Mouse (Mus musculus): ENCODE results near the gene 5330417H12Rik.

Gene 5330417H12Rik

GRCm38 (mm10) chr7:107625061-107625460, at the start of gene 5330417H12Rik:
TSS of gene 5330417H12Rik (minus strand) at chr7:107625161.
- DNase-seq = no peak

DNA sequence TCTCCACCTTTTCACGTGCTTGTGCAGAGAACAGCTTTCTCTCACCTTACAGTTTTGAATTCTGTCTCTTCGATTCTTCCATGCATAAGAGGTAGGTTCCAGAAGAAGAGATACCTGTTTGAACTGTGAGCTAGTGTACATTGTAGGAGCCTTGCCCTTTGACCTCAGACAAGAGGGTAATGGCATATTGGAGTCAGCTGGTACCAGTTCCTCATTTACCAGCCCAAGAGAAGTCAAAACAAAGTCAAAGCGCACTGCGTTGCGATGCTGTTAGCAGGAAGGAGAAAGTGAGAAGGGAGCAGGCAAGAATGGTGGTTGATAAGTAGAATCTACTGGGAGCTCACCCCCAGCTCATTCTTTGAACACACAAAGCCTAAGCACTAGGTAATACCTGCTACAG, 43.6 kb upstream of the 5330417H12Rik start:
- no peak for DNase-seq

GRCm38 (mm10) chr7:107666262-107666902, 41.4 kb upstream of the 5330417H12Rik start:
- DNase-seq = peak; percentile 25 to 48

DNA sequence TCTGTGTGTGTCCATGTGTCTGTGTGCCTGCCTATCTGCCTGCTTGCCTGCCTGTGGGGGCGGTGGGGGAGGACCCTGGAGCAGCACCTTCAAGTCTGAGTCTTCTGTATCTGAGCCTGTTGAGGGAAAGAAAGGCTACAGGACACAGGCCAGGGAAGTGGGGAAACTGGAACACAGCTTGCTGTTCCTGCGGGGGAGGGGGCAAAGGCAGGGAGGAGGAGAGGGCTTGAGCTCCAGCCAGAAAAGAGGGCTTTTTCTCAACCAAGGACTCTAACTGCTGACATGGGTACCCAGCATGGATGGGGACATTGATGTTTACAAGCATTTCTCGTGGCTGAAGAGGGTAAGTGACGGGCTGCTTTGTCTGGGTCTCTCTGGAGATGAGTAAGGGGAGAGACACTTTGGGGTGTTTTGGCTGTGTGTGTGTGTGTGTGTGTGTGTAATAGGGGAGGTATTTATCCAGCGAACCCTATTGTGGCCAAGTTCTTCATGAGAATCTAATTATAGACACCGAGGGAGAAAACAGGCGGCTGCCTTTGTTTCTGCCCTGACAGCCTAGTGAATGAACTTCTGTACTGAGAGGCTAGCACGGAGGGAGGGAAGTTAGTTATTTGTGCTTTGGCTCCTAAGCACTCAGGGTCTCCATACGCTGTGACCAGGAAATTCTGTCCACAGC, 40.8 kb upstream of the 5330417H12Rik start:
- DNase-seq = peak; percentile 58 to 67

DNA sequence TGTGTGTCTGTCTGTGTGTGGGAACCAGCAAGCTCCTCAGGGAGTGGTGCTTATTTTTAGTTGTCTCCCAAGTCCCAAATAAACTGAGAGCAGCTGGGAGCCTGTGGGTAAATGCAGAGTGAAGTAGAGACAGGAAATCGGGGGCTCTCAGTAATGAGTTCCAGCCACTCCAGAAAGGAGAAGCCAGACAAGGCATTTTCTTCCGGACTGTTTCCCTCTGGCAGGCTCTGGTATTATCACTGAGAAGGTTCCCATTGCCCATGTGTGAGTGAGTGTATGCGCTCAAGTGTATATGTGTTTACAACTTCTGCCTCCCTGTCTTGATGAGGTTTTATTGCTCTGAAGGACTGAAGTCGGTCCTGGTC, 40.2 kb upstream of the 5330417H12Rik start:
- no peak for DNase-seq

GRCm38 (mm10) chr7:107664063-107665056, 39.4 kb upstream of the 5330417H12Rik start:
- peak; percentile 81 to 88 for DNase-seq

GRCm38 (mm10) chr7:107663621-107664020, 38.7 kb upstream of the 5330417H12Rik start:
- DNase-seq = no peak

- no peak for DNase-seq
Observed at GRCm38 (mm10) chr7:107661843-107662281, 36.9 kb upstream of the 5330417H12Rik start.

- peak; percentile 68 to 81 for DNase-seq
Observed at GRCm38 (mm10) chr7:107661189-107661842, 36.4 kb upstream of the 5330417H12Rik start.

DNA sequence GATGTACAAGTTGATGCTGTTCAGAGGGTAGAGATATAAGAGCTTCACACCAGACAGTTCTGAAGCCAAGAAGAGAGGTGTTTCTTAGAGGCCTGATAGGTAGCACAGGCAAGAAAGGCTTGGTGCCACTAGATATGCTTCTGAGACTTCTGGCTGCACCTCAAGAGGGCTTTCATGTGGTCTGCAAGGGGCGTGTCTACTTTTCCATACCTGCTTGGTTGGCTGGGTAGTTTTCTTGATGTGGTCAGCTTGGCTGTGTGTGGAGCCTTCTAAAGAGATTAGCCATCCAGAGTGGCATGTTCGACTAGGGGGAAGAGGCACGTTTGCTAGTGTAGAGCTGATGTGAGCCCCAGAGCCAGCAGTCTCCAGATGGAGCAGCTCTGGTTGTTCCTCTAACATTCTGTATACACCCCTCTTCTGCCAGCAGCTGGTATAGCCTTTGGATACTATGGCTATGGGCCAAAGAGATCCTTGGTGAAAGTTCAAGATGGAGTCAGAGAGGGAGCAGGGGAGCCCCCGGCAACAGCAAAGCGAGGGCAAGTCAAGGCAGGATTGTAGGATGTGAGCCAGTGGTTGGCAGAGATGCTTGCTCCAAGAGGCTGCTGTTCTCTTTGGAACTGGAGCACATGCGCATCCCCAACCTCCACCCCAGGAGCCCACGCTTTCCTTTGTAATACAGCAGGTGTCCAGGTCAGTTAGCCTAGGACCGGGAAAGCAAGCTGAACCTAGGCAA, 34.4 kb upstream of the 5330417H12Rik start:
- DNase-seq = peak in 1 of 2 experiments; percentile 38

GRCm38 (mm10) chr7:107656451-107656850, 31.5 kb upstream of the 5330417H12Rik start:
- DNase-seq = no peak

DNA sequence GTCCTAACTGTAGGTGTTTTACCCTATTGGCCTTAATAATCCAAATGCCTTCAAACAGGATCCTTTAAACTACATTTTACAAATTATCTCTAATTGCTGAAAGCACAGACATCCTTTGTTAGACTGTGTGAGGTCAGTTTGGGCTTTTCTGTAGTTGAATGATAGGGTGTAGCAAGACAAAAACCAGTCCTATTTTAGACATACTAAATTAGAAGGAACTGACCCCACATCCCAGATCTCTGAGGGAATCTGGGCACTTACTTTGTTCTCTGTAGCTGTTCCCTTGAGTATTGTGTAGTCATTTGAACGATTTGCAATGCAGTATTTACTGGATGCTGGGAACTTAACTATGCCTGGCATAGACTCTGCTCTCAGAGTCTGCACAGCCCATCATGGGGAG, 26.9 kb upstream of the 5330417H12Rik start:
- no peak for DNase-seq

GRCm38 (mm10) chr7:107649990-107650389, 25.0 kb upstream of the 5330417H12Rik start:
- DNase-seq = no peak

GRCm38 (mm10) chr7:107648937-107649688, 24.2 kb upstream of the 5330417H12Rik start:
- no peak for DNase-seq

GRCm38 (mm10) chr7:107644987-107645386, 20.0 kb upstream of the 5330417H12Rik start:
- no peak for DNase-seq

DNA sequence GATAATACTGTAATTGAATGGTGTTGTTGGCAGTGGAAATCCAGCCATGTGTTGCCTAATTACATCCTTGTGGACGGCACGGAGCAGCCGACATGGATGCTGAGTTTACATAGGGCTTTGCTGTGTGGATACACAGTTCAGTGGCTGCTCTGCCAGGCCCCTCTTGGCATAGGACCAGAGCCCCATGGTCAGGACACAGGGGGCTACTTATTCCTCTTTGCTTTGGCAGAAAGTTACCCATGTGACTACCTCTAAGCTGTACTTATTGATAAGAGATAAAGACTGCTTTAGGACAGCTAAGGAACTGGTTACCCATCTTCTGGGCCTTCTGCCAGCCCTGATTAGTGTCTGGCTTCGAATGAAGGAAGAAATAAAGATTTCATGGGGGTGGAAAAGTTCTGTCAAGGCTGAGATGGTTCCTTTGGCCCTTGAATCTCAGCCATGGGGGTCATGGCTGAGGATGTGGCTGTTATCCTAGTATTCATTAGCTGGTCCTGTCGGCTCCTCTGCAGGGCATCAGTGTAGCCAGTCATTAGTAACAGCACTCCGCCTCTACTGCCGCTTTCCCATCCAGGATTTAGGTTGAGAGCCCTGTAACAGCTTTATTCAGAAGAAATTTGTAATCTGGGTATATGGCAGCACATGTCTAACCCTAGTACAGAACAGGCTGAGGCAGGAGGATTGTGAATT, 17.8 kb upstream of the 5330417H12Rik start:
- DNase-seq = no peak

- no peak for DNase-seq
Observed at GRCm38 (mm10) chr7:107638026-107638425, 13.1 kb upstream of the 5330417H12Rik start.

DNA sequence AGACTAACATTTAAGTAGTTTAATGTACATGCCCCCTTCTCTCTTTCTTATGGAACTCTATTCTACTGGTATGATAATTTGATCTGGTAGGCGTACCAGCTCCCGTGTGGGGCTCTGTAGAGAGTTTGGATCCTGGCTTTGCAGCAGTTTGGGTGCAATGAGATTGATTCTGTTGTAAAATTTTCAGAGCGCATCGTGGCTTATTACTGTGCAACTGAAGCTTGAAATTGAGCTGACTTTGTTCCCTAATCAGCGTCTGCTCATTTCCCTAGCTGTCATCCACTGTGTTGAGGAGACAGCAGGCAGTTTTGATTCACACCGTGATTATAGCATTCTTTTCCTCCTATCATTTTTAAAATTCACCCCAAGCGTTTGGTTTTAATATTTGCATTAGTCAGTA, 12.4 kb upstream of the 5330417H12Rik start:
- DNase-seq = no peak

DNA sequence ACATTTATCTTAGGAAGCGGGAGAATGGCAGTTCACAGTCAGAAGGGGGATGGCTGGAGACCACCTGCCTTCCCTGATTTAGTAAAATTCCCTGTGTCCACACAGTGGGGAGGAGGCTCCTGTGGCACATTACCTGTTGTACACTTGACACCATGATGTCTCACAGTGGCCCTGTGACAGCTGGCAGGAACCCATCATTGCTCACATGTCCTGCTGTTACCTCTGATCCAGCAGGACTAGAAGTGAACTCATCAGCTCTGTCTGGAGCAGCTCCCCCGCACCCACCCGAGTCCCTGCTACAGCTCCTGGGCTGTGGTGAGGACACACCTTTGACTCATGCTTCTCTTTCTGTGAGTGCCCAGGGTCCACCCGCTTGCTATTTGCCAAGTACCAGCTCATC, 8.2 kb upstream of the 5330417H12Rik start:
- no peak for DNase-seq

DNA sequence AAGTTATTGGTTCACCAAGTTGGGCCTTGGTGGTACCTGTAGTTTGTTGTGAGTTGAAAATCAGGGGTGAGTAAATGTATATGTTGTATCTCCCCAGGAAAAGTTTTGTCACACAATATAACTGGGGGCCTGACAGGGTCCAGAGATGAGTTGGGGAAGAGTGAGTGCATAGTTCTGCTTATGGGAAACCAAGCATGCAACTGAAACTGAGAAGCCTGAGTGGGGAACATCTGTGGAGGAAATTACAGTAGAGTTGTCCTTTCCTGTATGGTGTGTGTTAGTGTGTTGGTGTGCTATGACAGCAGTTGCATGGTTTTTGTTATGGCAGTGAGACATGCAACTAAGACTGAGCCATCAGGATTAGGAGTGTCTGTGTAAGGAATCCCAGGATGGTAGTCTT, 3.4 kb upstream of the 5330417H12Rik start:
- DNase-seq = no peak

DNA sequence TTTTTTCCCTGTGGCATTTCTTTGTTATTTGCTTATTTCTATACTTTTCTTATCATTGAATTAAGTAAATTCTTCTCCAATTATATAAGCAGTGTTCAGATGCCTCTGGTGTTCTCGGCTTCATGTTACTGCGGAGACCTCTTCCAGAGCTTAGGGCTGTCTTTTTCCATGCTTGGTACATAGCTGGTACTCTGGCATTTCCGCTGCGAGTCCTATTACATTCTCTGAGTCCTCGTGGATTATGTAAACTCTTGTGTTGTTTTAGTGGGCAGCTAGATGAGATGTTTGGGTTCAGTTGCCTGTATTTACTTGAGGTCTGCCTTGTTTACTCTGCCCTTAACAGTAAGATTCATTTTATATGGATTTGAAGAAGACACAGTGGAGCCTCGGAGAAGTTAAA, 820 bp upstream of the 5330417H12Rik start:
- DNase-seq = peak; percentile 20 to 48
